Mouse (Mus musculus): ENCODE data around the gene Myct1. TPM values are rescaled to one million over a fixed set of nuclear protein-coding genes. Genes with fewer than 3 reads are reported as not detected.

Gene Myct1
- polyA plus RNA-seq (2014; fragmentation: Illumina TruSeq; extraction: RNeasy Lipid Tissue Mini Kit (QIAGEN cat#74804); ENCODE audit: low read depth, low replicate concordance): 12.7 TPM

GRCm38 (mm10) chr10:5593464-5593863 is at the start of gene Myct1:
Gene Myct1 (plus strand): TSS chr10:5593775.

GRCm38 (mm10) chr10:5551382-5551781 is 42.2 kb upstream of the Myct1 start, which contains the start of gene Syne1:
Gene Syne1 (minus strand): TSS chr10:5551482.

GRCm38 (mm10) chr10:5639112-5639511 is 45.5 kb downstream of the Myct1 start, which contains the start of gene Vip:
Gene Vip (plus strand): TSS chr10:5639218.

Other genes with a start within 250 kb of the Myct1 start
- 10.0 TPM for gene Syne1, start 42.3 kb upstream of the Myct1 start, polyA plus RNA-seq (2014; fragmentation: Illumina TruSeq; extraction: RNeasy Lipid Tissue Mini Kit (QIAGEN cat#74804); ENCODE audit: low read depth, low replicate concordance)
- not detected for gene Vip, start 45.4 kb downstream of the Myct1 start, polyA plus RNA-seq (2014; fragmentation: Illumina TruSeq; extraction: RNeasy Lipid Tissue Mini Kit (QIAGEN cat#74804); ENCODE audit: low read depth, low replicate concordance)
- 3.0 TPM for gene Fbxo5, start 211.8 kb downstream of the Myct1 start, polyA plus RNA-seq (2014; fragmentation: Illumina TruSeq; extraction: RNeasy Lipid Tissue Mini Kit (QIAGEN cat#74804); ENCODE audit: low read depth, low replicate concordance)
- gene Mtrf1l, start 230.1 kb downstream of the Myct1 start, polyA plus RNA-seq (2014; fragmentation: Illumina TruSeq; extraction: RNeasy Lipid Tissue Mini Kit (QIAGEN cat#74804); ENCODE audit: low read depth, low replicate concordance): 31.8 TPM

Data from kidney, adult 10 weeks (tissue).